In the genomic region with DNA sequence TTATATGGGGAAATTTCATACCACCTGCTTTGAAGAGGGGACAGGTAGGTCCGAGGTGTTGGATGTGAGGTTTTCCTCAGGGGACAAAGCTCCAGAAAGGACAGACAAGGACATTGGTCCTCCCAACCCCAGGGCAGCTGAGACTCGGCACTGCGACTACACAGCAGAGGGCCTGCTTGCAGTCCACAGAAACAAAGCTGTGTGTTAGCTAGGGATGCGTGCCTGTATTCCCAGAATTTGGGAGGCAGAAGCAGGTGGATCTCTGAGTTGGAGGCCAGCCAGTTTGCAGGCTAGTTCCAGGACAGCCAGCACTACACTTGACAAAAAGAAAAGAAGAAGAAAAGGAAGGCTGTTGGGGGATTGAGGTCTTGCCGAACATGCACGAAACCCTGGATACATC, we compare ENCODE assay signal across 19 mouse cellular contexts.
DNase-seq lines count a peak whose midpoint lies in the region; ATAC-seq and TF ChIP-seq lines count a peak whose summit lies in the region.
"Had no signal": no experiment of that assay in that cellular context is flagged by ENCODE, and none has a peak within 500 bp of the region (broad histone marks: within the 10 kb centered on the region; RNA-seq: fewer than 3 reads in every experiment).

No protein-coding gene starts in this region.

- 85% methylated on average over 6 of the region's 6 CpGs for WGBS in olfactory bulb, adult 2 months
- 93% methylated on average over 6 of the region's 6 CpGs for WGBS in midbrain, embryonic 16.5 days

- DNase-seq in cerebellum, postnatal 25 days, result peak; percentile 46 to 51
- no peak for DNase-seq in cerebellum, postnatal 36 days
- no peak for DNase-seq in left cerebral cortex, adult 2 months (ENCODE audit: extremely low spot score in 1 of 2, low spot score in 2 of 2)
- no peak for DNase-seq in left cerebral cortex, adult 9 months (ENCODE audit: low spot score in 2 of 2)
- DNase-seq: adrenal gland, adult 2 months; adrenal gland, postnatal 10 days; adrenal gland, postnatal 25 days; cerebellum, adult 11 months; cerebellum, adult 8-10 months; cerebellum, adult 9-11 months; cerebellum, postnatal 14 days; forebrain, postnatal 0 days had no signal

- H3K9me3 ChIP-seq in midbrain, embryonic 16.5 days (replicated peaks; ENCODE audit: control insufficient read depth, low read length, poor library complexity, severe bottlenecking), result no peaks in the 10 kb centered on the region
- H3K9me3 ChIP-seq: embryonic facial prominence, embryonic 10.5 days; embryonic facial prominence, embryonic 12.5 days; forebrain, embryonic 13.5 days; forebrain, embryonic 15.5 days had no signal

- H3K9ac ChIP-seq in midbrain, embryonic 16.5 days (ENCODE audit: low read depth, low read length), result no peak overlapping the region
- H3K9ac ChIP-seq: embryonic facial prominence, embryonic 12.5 days; forebrain, embryonic 13.5 days; forebrain, embryonic 15.5 days; forebrain, postnatal 0 days had no signal

- TF ChIP-seq POLR2A in cortical plate, adult 2 months (IDR thresholded peaks at IDR 0.05; ENCODE audit: extremely low read depth, insufficient read depth, low read length), result no peak
- TF ChIP-seq POLR2A in olfactory bulb, adult 2 months (IDR thresholded peaks at IDR 0.05; ENCODE audit: insufficient read depth, low read depth, low read length), result no peak

- H3K4me2 ChIP-seq in midbrain, embryonic 16.5 days (ENCODE audit: low read length), result no peak overlapping the region
- H3K4me2 ChIP-seq: embryonic facial prominence, embryonic 12.5 days; forebrain, embryonic 13.5 days; forebrain, embryonic 15.5 days had no signal

- no peak for ATAC-seq in midbrain, embryonic 16.5 days
- ATAC-seq: forebrain, embryonic 13.5 days; forebrain, embryonic 15.5 days; forebrain, postnatal 0 days had no signal

- H3K36me3 ChIP-seq in midbrain, embryonic 16.5 days (ENCODE audit: control insufficient read depth, insufficient read depth, low read length), result peaks cover 14% of the 10 kb centered on the region
- H3K36me3 ChIP-seq: embryonic facial prominence, embryonic 10.5 days; embryonic facial prominence, embryonic 12.5 days; forebrain, embryonic 15.5 days had no signal

- no peak overlapping the region for H3K4me3 ChIP-seq in left cerebral cortex, adult 2 months
- no peak overlapping the region for H3K4me3 ChIP-seq in cortical plate, adult 2 months (ENCODE audit: insufficient read depth, low read length)
- no peak overlapping the region for H3K4me3 ChIP-seq in olfactory bulb, adult 2 months (ENCODE audit: insufficient read depth, low read depth, low read length)
- no peak overlapping the region for H3K4me3 ChIP-seq in midbrain, embryonic 16.5 days (ENCODE audit: low read depth, low read length)
- H3K4me3 ChIP-seq: embryonic facial prominence, embryonic 10.5 days; embryonic facial prominence, embryonic 12.5 days; forebrain, embryonic 13.5 days; forebrain, embryonic 15.5 days had no signal

- peak overlapping the region; percentile 83 for H3K27ac ChIP-seq in left cerebral cortex, adult 2 months
- peak overlapping the region; percentile 25; the same call in 1 of the 2 replicates for H3K27ac ChIP-seq in cortical plate, adult 2 months (ENCODE audit: insufficient read depth, low read length)
- peak overlapping the region; percentile 65; the same call in 1 of the 2 replicates for H3K27ac ChIP-seq in olfactory bulb, adult 2 months (ENCODE audit: insufficient read depth, low read depth, low read length)
- H3K27ac ChIP-seq in midbrain, embryonic 16.5 days (ENCODE audit: low read length), result no peak overlapping the region
- H3K27ac ChIP-seq: embryonic facial prominence, embryonic 10.5 days; embryonic facial prominence, embryonic 12.5 days; forebrain, embryonic 13.5 days had no signal

- no peaks in the 10 kb centered on the region for H3K27me3 ChIP-seq in midbrain, embryonic 16.5 days (ENCODE audit: control insufficient read depth, insufficient read depth, low read depth, low read length)
- H3K27me3 ChIP-seq: embryonic facial prominence, embryonic 12.5 days; forebrain, embryonic 13.5 days; forebrain, embryonic 15.5 days had no signal

- no peak for TF ChIP-seq CTCF in left cerebral cortex, adult 2 months (IDR thresholded peaks at IDR 0.05)
- TF ChIP-seq CTCF in cortical plate, adult 2 months (IDR thresholded peaks at IDR 0.05; ENCODE audit: extremely low read depth, insufficient read depth, low read length), result no peak
- TF ChIP-seq CTCF in olfactory bulb, adult 2 months (IDR thresholded peaks at IDR 0.05; ENCODE audit: insufficient read depth, low read depth, low read length), result no peak

- intact Hi-C loops in left cerebral cortex, adult 2 months (cut with DNase I), result no loop called here

- peaks cover 7% of the 10 kb centered on the region for H3K4me1 ChIP-seq in cortical plate, adult 2 months (ENCODE audit: control insufficient read depth, insufficient read depth, low read length)
- peaks cover 30% of the 10 kb centered on the region for H3K4me1 ChIP-seq in olfactory bulb, adult 2 months (ENCODE audit: control insufficient read depth, insufficient read depth, low read length)
- H3K4me1 ChIP-seq in midbrain, embryonic 16.5 days (ENCODE audit: control insufficient read depth, insufficient read depth, low read length), result no peaks in the 10 kb centered on the region
- H3K4me1 ChIP-seq: embryonic facial prominence, embryonic 10.5 days; embryonic facial prominence, embryonic 12.5 days had no signal

Comparison
In these comparisons a context has a peak if more than half of its experiments do, and no peak if none do; other contexts are left out.
1. DNase-seq: peak in cerebellum, postnatal 25 days (2 of 2); none in cerebellum, postnatal 36 days (0 of 2), left cerebral cortex, adult 2 months (0 of 2) and left cerebral cortex, adult 9 months (0 of 2).